Mouse (Mus musculus) midbrain, embryonic 11.5 days (tissue): ENCODE data around the gene Abcc6. TPM values are rescaled to one million over a fixed set of nuclear protein-coding genes. Genes with fewer than 3 reads are reported as not detected.

Experiments used
- ATAC-seq: fragments of 200-750 bp; cut with Nextera tagmentation; 2 replicates; pipeline ENCODE4 v1.8.0; 2017; ENCODE audit warnings: moderate TSS enrichment, moderate library complexity; ENCODE audit not compliant: low FRiP score
- DNase-seq: peaks from one replicate; pipeline ENCODE4 v3.0.0; 2015; ENCODE audit warnings: low spot score; ENCODE audit errors: missing footprints
- H3K27ac ChIP-seq: fragments of 300-500 bp; sonication (generic); 2 replicates; pipeline ENCODE4 v1.5.1; 2014; ENCODE audit warnings: low read depth, low read length
- H3K27me3 ChIP-seq: fragments of 300-500 bp; sonication (generic); 2 replicates; pipeline ENCODE4 v1.6.1; 2014; ENCODE audit warnings: mild to moderate bottlenecking, low read length, moderate library complexity, mixed read lengths; ENCODE audit not compliant: control insufficient read depth, insufficient read depth
- H3K36me3 ChIP-seq: fragments of 300-500 bp; sonication (generic); 2 replicates; pipeline ENCODE4 v1.6.1; 2014; ENCODE audit warnings: mild to moderate bottlenecking, low read length, moderate library complexity, mixed read lengths; ENCODE audit not compliant: control insufficient read depth, insufficient read depth
- H3K4me1 ChIP-seq: fragments of 300-500 bp; sonication (generic); 2 replicates; pipeline ENCODE4 v1.6.1; 2014; ENCODE audit warnings: low read length; ENCODE audit not compliant: control insufficient read depth, insufficient read depth
- H3K4me2 ChIP-seq: fragments of 300-500 bp; sonication (generic); 2 replicates; pipeline ENCODE4 v1.6.1; 2014; ENCODE audit warnings: mild to moderate bottlenecking, moderate library complexity
- H3K4me3 ChIP-seq: fragments of 300-500 bp; sonication (generic); 2 replicates; pipeline ENCODE4 v1.5.1; 2014; ENCODE audit warnings: low read depth, low read length
- H3K9ac ChIP-seq: fragments of 300-500 bp; sonication (generic); 2 replicates; pipeline ENCODE4 v1.6.1; 2014; ENCODE audit warnings: low read length
- H3K9me3 ChIP-seq: fragments of 300-500 bp; sonication (generic); 2 replicates; pipeline ENCODE4 v1.6.1; 2016; ENCODE audit warnings: low read length; ENCODE audit not compliant: control insufficient read depth
- WGBS: fragments of 180-500 bp; shearing (Covaris S2); extraction: QIAGEN DNeasy Blood & Tissue Kit; methylation state at CpG from one replicate; pipeline ENCODE4 v1.1.7; 2014; 5-methylcytosine and 5-hydroxymethylcytosine counted together
- polyA plus RNA-seq: library from polyadenylated mRNA; unstranded; fragments of >200 nt; fragmentation: Nextera tagmentation; extraction: Ambion mirVana; gene quantifications from 2 replicates; pipeline ENCODE4 v1.2.1, GENCODE M21; 2014

The Abcc6 gene
- polyA plus RNA-seq, 1 experiment from 2014 or later, result 0.44 TPM

DNA sequence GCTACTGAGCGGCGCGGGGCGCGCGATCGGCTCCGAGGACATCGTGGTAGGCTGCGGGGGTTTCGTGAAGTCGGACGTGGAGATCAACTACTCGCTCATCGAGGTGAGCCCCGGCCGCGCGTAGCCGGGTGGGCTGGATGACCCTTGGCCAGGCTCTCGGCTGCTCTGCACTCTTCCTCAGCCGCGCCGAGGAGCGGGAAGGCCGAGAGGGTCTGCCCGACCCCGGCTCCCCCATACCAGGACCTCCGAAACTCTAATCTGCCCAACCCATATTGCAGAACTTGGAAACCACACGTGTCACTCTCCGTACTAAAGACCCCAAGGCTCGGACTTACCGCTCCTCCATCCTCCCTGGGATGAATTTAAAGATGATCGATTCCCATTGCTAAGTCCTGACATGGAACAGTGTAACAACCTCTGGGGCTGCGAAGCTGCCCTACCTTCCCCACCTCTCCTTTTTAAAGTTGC is 3.8 kb upstream of the Abcc6 start:
- Histone ChIP-seq H3K27me3 (no peaks in the 10 kb centered on the region), H3K27ac (no peak overlapping the region), H3K9me3 (no peaks in the 10 kb centered on the region), H3K4me3 (peak overlapping the region; percentile 89), H3K36me3 (peaks cover 3% of the 10 kb centered on the region; the same call in 1 of the 2 replicates), H3K9ac (peak overlapping the region; percentile 81), H3K4me1 (peaks cover 14% of the 10 kb centered on the region), H3K4me2 (peak overlapping the region; percentile 92)
- ATAC-seq (peak; percentile 75; the same call in 1 of the 2 replicates), DNase-seq (no peak)
- WGBS, result under 1% methylated on average over 31 of the region's 35 CpGs

GRCm38 (mm10) chr7:46033109-46033869 is 3.2 kb upstream of the Abcc6 start, which contains the start of gene Nomo1:
Gene Nomo1 (plus strand): TSS chr7:46033698.
- WGBS, result 7% methylated on average over 40 of the region's 44 CpGs
- no peaks in the 10 kb centered on the region for H3K27me3 ChIP-seq
- DNase-seq (peak; percentile 100), ATAC-seq (peak; percentile 96)
- H3K27ac ChIP-seq, result no peak within 1 kb of the TSS
- peak within 1 kb of the TSS; percentile 92 for H3K4me2 ChIP-seq
- H3K4me3 ChIP-seq, result peak within 1 kb of the TSS; percentile 89
- no peaks in the 10 kb centered on the region for H3K9me3 ChIP-seq
- H3K36me3 ChIP-seq, result peaks cover under 1% of the 10 kb centered on the region; the same call in 1 of the 2 replicates
- H3K9ac ChIP-seq, result peak within 1 kb of the TSS; percentile 81
- peaks cover 14% of the 10 kb centered on the region for H3K4me1 ChIP-seq

- no peaks in the 10 kb centered on the region for H3K27me3 ChIP-seq
- no peak for DNase-seq
- 84% methylated on average over 2 of the region's 2 CpGs for WGBS
Measured at GRCm38 (mm10) chr7:46031075-46031474, 973 bp upstream of the Abcc6 start.

DNA sequence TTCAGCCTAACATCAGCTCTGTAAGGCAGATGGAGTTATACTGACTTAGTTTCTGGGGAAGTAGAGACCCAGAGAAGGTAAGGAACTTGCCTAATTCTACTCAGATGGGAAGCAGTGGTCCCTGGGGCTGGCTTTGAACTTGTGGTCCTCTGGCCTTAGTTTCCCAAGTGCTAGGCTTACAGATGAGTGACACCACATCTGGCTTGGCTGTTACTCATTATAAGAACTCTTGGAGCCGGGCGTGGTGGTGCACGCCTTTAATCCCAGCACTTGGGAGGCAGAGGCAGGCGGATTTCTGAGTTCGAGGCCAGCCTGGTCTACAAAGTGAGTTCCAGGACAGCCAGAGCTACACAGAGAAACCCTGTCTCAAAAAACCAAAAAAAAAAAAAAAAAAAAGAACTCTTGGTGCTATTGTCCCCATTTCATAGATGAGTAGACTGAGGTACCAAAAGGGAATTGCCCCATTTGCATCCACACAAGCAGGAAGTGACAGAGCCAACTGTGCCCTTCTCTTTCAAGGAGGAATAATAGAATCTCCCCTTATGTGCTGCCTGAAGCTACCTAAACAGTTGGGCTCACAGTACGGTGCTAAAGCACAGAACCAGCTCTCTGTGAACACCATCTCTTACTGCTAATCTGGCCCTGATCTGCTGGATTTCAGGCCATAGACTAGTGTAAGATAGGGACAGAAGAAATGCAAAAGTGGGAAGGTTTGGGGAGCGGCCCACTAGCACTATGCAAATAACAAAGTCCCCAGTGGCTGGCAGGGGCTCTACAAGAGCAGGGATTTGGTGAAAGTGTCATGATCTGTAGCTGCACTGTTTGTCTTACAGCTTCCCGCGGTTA is 580 bp downstream of the Abcc6 start:
- ATAC-seq (no peak), DNase-seq (peak; percentile 87)
- H3K27me3 ChIP-seq, result no peaks in the 10 kb centered on the region
- H3K9ac ChIP-seq, result no peak overlapping the region; the same call in 1 of the 2 replicates
- no peak overlapping the region for H3K4me2 ChIP-seq
- no peak overlapping the region for H3K4me3 ChIP-seq
- H3K27ac ChIP-seq, result no peak overlapping the region
- H3K36me3 ChIP-seq, result no peaks in the 10 kb centered on the region
- H3K9me3 ChIP-seq, result no peaks in the 10 kb centered on the region
- WGBS, result 65% methylated on average over 8 of the region's 9 CpGs
- peaks cover 9% of the 10 kb centered on the region for H3K4me1 ChIP-seq

More at GRCm38 (mm10) chr7:46031075-46031474, 973 bp upstream of the Abcc6 start:
- Histone ChIP-seq H3K4me2 (no peak overlapping the region), H3K9me3 (no peaks in the 10 kb centered on the region), H3K4me1 (peaks cover 14% of the 10 kb centered on the region), H3K27ac (no peak overlapping the region), H3K9ac (no peak overlapping the region), H3K36me3 (no peaks in the 10 kb centered on the region), H3K4me3 (no peak overlapping the region)
- ATAC-seq, result no peak

DNA sequence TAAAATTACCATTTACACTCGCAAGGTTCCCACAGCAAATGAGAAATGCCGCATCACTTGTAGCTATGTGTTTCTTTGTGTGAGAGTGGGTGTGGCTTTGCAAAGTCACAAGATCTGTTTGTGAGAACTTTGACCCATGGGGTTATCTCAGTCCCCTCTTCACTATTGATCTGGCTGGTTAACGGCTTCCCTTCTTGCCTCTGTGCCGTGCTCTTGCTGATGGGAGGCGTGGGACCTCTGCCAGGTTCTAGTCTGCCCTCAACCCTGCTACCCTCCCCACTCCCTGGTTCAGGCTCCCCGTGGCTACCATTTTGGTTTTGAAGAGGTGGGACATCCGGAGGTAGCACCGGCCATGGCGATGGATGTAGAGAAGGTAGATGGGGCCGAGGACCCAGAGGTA is 1.4 kb downstream of the Abcc6 start:
- H3K4me3 ChIP-seq, result no peak overlapping the region
- 93% methylated on average over 10 of the region's 10 CpGs for WGBS
- no peaks in the 10 kb centered on the region for H3K36me3 ChIP-seq
- H3K27me3 ChIP-seq, result no peaks in the 10 kb centered on the region
- H3K4me1 ChIP-seq, result peaks cover 4% of the 10 kb centered on the region; the same call in 1 of the 2 replicates
- ATAC-seq (no peak), DNase-seq (no peak)
- H3K27ac ChIP-seq, result no peak overlapping the region
- no peak overlapping the region for H3K4me2 ChIP-seq
- H3K9ac ChIP-seq, result no peak overlapping the region
- no peaks in the 10 kb centered on the region for H3K9me3 ChIP-seq

GRCm38 (mm10) chr7:46025436-46025835 is 4.7 kb downstream of the Abcc6 start:
- Histone ChIP-seq H3K9me3 (no peaks in the 10 kb centered on the region), H3K27ac (no peak overlapping the region), H3K4me1 (peaks cover 4% of the 10 kb centered on the region; the same call in 1 of the 2 replicates), H3K9ac (no peak overlapping the region), H3K4me2 (no peak overlapping the region), H3K4me3 (no peak overlapping the region), H3K36me3 (no peaks in the 10 kb centered on the region), H3K27me3 (no peaks in the 10 kb centered on the region)
- 75% methylated on average over 9 of the region's 9 CpGs for WGBS
- DNase-seq (no peak), ATAC-seq (no peak)

DNA sequence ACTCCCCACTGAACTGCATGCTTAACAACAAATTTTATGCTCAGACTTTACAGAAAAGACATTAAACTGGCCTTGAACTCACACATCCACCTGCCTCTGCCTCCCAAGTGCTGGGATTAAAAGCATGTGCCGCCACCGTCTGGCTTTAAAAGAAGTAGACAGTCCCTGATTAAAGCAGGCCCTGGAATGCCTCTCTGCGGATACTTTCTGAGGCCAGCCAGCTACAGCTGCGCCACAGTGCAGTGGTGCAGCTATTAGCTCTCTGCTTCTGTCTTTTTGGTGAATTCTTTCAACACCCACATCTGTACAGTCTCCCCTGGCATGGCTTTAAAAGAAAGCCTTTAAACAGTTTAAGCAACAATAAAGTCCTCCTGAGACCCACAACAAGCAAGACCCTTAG is 8.2 kb downstream of the Abcc6 start:
- no peak for ATAC-seq
- Histone ChIP-seq H3K9me3 (no peaks in the 10 kb centered on the region), H3K27ac (no peak overlapping the region), H3K36me3 (no peaks in the 10 kb centered on the region), H3K9ac (no peak overlapping the region), H3K4me2 (no peak overlapping the region), H3K4me1 (no peaks in the 10 kb centered on the region; the same call in 1 of the 2 replicates), H3K4me3 (no peak overlapping the region), H3K27me3 (no peaks in the 10 kb centered on the region)
- no peak for DNase-seq
- WGBS, result 31% methylated on average over 4 of the region's 4 CpGs

GRCm38 (mm10) chr7:46019594-46019993 is 10.5 kb downstream of the Abcc6 start:
- Histone ChIP-seq H3K9ac (no peak overlapping the region), H3K4me2 (no peak overlapping the region), H3K27me3 (no peaks in the 10 kb centered on the region), H3K9me3 (no peaks in the 10 kb centered on the region), H3K4me3 (no peak overlapping the region), H3K27ac (no peak overlapping the region), H3K4me1 (no peaks in the 10 kb centered on the region; the same call in 1 of the 2 replicates), H3K36me3 (no peaks in the 10 kb centered on the region)
- DNase-seq (no peak), ATAC-seq (no peak)
- WGBS, result 72% methylated on average over 3 of the region's 3 CpGs
